Mouse (Mus musculus): Measurements from ENCODE around the gene Irgq.

GRCm38 (mm10) chr7:24507726-24508114, 22.8 kb upstream of the Irgq start:
- TF ChIP-seq CTCF (conservative IDR thresholded peaks at IDR 0.05; ENCODE audit: insufficient read depth, insufficient read length, low read depth, low read length) (no peak), POLR2A (IDR thresholded peaks at IDR 0.05; ENCODE audit: low read depth, low read length) (no peak)

Measured in kidney, adult 2 months (tissue).